In genomic region chr17:32165803-32166595, GRCm38 (mm10) we compare ENCODE assay signal across 8 mouse cellular contexts. TPM values are rescaled to one million over a fixed set of nuclear protein-coding genes. Genes with fewer than 3 reads are reported as not detected.
DNase-seq lines count a peak whose midpoint lies in the region; ATAC-seq and TF ChIP-seq lines count a peak whose summit lies in the region.

No protein-coding gene starts in this region.

- H3K4me2 ChIP-seq in forebrain, embryonic 15.5 days (replicated peaks): peak overlapping the region; percentile 97
- peak overlapping the region; percentile 98 for H3K4me2 ChIP-seq in intestine, postnatal 0 days (replicated peaks; ENCODE audit: low read depth)
- H3K4me2 ChIP-seq in stomach, embryonic 16.5 days (ENCODE audit: low read depth, low read length): peak overlapping the region; percentile 85

- intact Hi-C loops in heart, adult 2 months (cut with DNase I): loop anchor here (2.0 kb wide), 1 partner anchor 43 kb away; no protein-coding TSS in a partner anchor

- TF ChIP-seq CTCF in heart, adult 2 months (IDR thresholded peaks at IDR 0.05): no peak
- TF ChIP-seq CTCF in intestine, postnatal 0 days (IDR thresholded peaks at IDR 0.05; ENCODE audit: low read depth): no peak

- H3K27me3 ChIP-seq in heart, adult 2 months (ENCODE audit: control insufficient read depth, insufficient read depth, low read length): peaks cover 16% of the 10 kb centered on the region
- H3K27me3 ChIP-seq in forebrain, embryonic 15.5 days: no peaks in the 10 kb centered on the region
- no peaks in the 10 kb centered on the region for H3K27me3 ChIP-seq in intestine, postnatal 0 days (replicated peaks; ENCODE audit: control insufficient read depth, insufficient read depth, low read length)
- no peaks in the 10 kb centered on the region for H3K27me3 ChIP-seq in stomach, embryonic 16.5 days (ENCODE audit: control insufficient read depth, insufficient read depth, low read length)

- no peak for TF ChIP-seq POLR2A in heart, adult 2 months (IDR thresholded peaks at IDR 0.05; ENCODE audit: insufficient read depth, low read depth, low read length)

- no peaks in the 10 kb centered on the region for H3K79me2 ChIP-seq in heart, adult 2 months (replicated peaks; ENCODE audit: control insufficient read depth, insufficient read depth, low read length)

- WGBS in heart, adult 2 months: 2% methylated on average over 37 of the region's 43 CpGs
- WGBS in forebrain, embryonic 15.5 days: 0% methylated on average over 41 of the region's 43 CpGs
- under 1% methylated on average over 22 of the region's 43 CpGs for WGBS in intestine, postnatal 0 days
- WGBS in stomach, embryonic 16.5 days: 2% methylated on average over 34 of the region's 43 CpGs

- no peak for TF ChIP-seq EP300 in heart, adult 2 months (IDR thresholded peaks at IDR 0.05; ENCODE audit: insufficient read depth, low read depth, low read length)

- H3K4me1 ChIP-seq in heart, adult 2 months (ENCODE audit: control insufficient read depth, insufficient read depth, low read length): no peaks in the 10 kb centered on the region; the same call in 1 of the 2 replicates
- H3K4me1 ChIP-seq in forebrain, embryonic 15.5 days: peaks cover 41% of the 10 kb centered on the region
- peaks cover 11% of the 10 kb centered on the region; the same call in 1 of the 2 replicates for H3K4me1 ChIP-seq in intestine, postnatal 0 days (replicated peaks; ENCODE audit: control insufficient read depth, insufficient read depth, low read length)
- peaks cover 40% of the 10 kb centered on the region for H3K4me1 ChIP-seq in stomach, embryonic 16.5 days (ENCODE audit: control insufficient read depth, insufficient read depth, low read length)

- peak overlapping the region; percentile 57 for H3K9ac ChIP-seq in heart, adult 2 months (ENCODE audit: low read depth, low read length)
- H3K9ac ChIP-seq in forebrain, embryonic 15.5 days (replicated peaks): peak overlapping the region; percentile 69
- H3K9ac ChIP-seq in intestine, postnatal 0 days (ENCODE audit: low read depth, low read length): peak overlapping the region; percentile 45
- H3K9ac ChIP-seq in stomach, embryonic 16.5 days (ENCODE audit: low read length): peak overlapping the region; percentile 91

- H3K9me3 ChIP-seq in forebrain, embryonic 15.5 days: no peaks in the 10 kb centered on the region
- H3K9me3 ChIP-seq in intestine, postnatal 0 days (ENCODE audit: control insufficient read depth): no peaks in the 10 kb centered on the region
- H3K9me3 ChIP-seq in stomach, embryonic 16.5 days (replicated peaks; ENCODE audit: control insufficient read depth, low read length): no peaks in the 10 kb centered on the region

- peak in 1 of 2 experiments; percentile 71 for DNase-seq in heart, adult 2 months
- DNase-seq in heart, adult 9 months (ENCODE audit: low spot score in 2 of 2): no peak
- peak; percentile 82 for DNase-seq in MN1 (ENCODE audit: low spot score)
- peak; percentile 53 for DNase-seq in lung, postnatal 14 days
- no peak for DNase-seq in spleen, postnatal 36 days (ENCODE audit: low spot score in 2 of 2)

- H3K27ac ChIP-seq in heart, adult 2 months: peak overlapping the region; percentile 71
- peak overlapping the region; percentile 76 for H3K27ac ChIP-seq in forebrain, embryonic 15.5 days (replicated peaks)
- 0 out of 2 replicates have a peak overlapping the region, but pooled peaks have one; percentile 15 for H3K27ac ChIP-seq in intestine, postnatal 0 days (ENCODE audit: low read depth, low read length)
- peak overlapping the region; percentile 95 for H3K27ac ChIP-seq in stomach, embryonic 16.5 days (ENCODE audit: low read length)

- peak overlapping the region; percentile 52 for H3K4me3 ChIP-seq in heart, adult 2 months
- H3K4me3 ChIP-seq in forebrain, embryonic 15.5 days: peak overlapping the region; percentile 57
- peak overlapping the region; percentile 54 for H3K4me3 ChIP-seq in intestine, postnatal 0 days (ENCODE audit: low read depth, low read length)
- peak overlapping the region; percentile 83 for H3K4me3 ChIP-seq in stomach, embryonic 16.5 days (replicated peaks; ENCODE audit: low read length)

- peak; percentile 44 for ATAC-seq in forebrain, embryonic 15.5 days (replicated peaks)
- ATAC-seq in intestine, postnatal 0 days: no peak
- peak; percentile 26; the same call in 1 of the 2 replicates for ATAC-seq in stomach, embryonic 16.5 days (ENCODE audit: insufficient read depth, low FRiP score)

- no peaks in the 10 kb centered on the region for H3K36me3 ChIP-seq in heart, adult 2 months (ENCODE audit: control insufficient read depth, insufficient read depth, low read length)
- H3K36me3 ChIP-seq in forebrain, embryonic 15.5 days: no peaks in the 10 kb centered on the region
- no peaks in the 10 kb centered on the region for H3K36me3 ChIP-seq in intestine, postnatal 0 days (ENCODE audit: control insufficient read depth, insufficient read depth)
- H3K36me3 ChIP-seq in stomach, embryonic 16.5 days (ENCODE audit: control insufficient read depth, insufficient read depth, low read length): no peaks in the 10 kb centered on the region

RNA-seq across cellular contexts. Expression of gene Notch3, which starts 0.7 kb away (rescaled TPM):
- total RNA-seq in heart, adult 2 months (2021): 10 to 100 TPM; 24.2 to 30.6 TPM
- polyA plus RNA-seq in heart, adult 2 months (2012; rRNA removed): 22.5 and 32.1 TPM in 2 replicates
- 5.6 and 5.8 TPM in 2 replicates for polyA plus RNA-seq in forebrain, embryonic 15.5 days (2015; fragmentation: Nextera tagmentation; extraction: Ambion mirVana)
- 2.0 and 2.3 TPM in 2 replicates for polyA plus RNA-seq in intestine, postnatal 0 days (2015; fragmentation: Nextera tagmentation; extraction: Ambion mirVana)
- 12.1 and 14.5 TPM in 2 replicates for polyA plus RNA-seq in stomach, embryonic 16.5 days (2015; fragmentation: Nextera tagmentation; extraction: Ambion mirVana)

RNA-seq across cellular contexts. Expression of gene Ephx3, which starts 23.4 kb away (rescaled TPM):
- total RNA-seq in heart, adult 2 months (2021): 1 to 10 TPM; 1.1 to 1.3 TPM
- polyA plus RNA-seq in heart, adult 2 months (2012; rRNA removed): 2.6 and 2.9 TPM in 2 replicates
- polyA plus RNA-seq in forebrain, embryonic 15.5 days (2015; fragmentation: Nextera tagmentation; extraction: Ambion mirVana): 0.17 and 0.20 TPM in 2 replicates
- polyA plus RNA-seq in intestine, postnatal 0 days (2015; fragmentation: Nextera tagmentation; extraction: Ambion mirVana): not detected in 2 replicates
- polyA plus RNA-seq in stomach, embryonic 16.5 days (2015; fragmentation: Nextera tagmentation; extraction: Ambion mirVana): 14.4 and 25.3 TPM in 2 replicates

Comparison
In these comparisons a context has a peak if more than half of its experiments do, and no peak if none do; other contexts are left out.
1. DNase-seq: peak in MN1 (single experiment) and lung, postnatal 14 days (single experiment); none in heart, adult 9 months (0 of 2) and spleen, postnatal 36 days (0 of 2).
2. H3K27ac ChIP-seq: peak in every context shown above with its lines; median percentile 95 in stomach, embryonic 16.5 days; 76 in forebrain, embryonic 15.5 days; 71 in heart, adult 2 months; 15 in intestine, postnatal 0 days.
3. Peak in every context shown above with its lines, with median percentiles within 50 percentile points of each other: H3K4me3 ChIP-seq, H3K9ac ChIP-seq and H3K4me2 ChIP-seq.